8 mouse cellular contexts compared by ENCODE assay signal in the genomic region with DNA sequence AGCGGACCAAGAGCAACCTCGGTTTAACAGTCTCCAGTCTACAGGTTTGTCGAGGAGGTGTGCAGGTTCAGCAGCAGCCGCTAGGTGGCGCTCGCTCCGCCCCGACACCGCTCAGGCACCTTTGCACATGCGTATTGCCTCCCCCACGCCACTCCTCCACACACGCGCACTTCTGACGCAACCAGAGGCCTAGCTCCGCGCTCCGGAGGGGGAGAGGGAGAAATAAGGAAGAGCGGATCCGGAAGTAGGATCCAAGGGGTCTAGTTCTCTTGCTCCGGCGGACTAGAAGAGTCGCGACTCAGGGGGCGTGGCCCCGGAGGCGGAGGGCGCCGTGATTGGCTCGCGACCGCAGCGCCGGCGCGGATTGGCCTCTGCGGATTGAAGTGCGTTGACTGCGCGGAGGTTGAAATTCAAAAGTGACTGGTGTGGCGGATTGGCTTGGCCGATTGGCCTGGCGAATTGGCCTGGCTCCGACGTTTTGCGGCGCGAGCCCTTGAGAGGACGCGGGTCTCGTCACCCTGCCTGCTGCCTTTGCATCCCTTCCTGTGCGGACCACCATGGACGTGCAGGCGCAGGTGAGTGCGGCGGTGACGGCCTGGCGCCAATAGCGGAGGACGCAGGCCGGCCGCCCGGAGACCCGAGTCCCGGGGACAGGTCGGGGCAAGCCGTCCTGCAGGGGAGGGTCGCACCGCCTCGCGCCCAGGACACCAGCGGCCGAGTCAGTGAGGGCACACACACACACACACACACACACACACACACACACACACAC. TPM values are rescaled to one million over a fixed set of nuclear protein-coding genes. Genes with fewer than 3 reads are reported as not detected.
DNase-seq lines count a peak whose midpoint lies in the region; ATAC-seq lines count a peak whose summit lies in the region.

A gene (plus strand): TSS at position 381 of the 772 bp plus-strand sequence.

- peaks cover 14% of the 10 kb centered on the region for H3K36me3 ChIP-seq in heart, embryonic 10.5 days
- peaks cover 14% of the 10 kb centered on the region for H3K36me3 ChIP-seq in kidney, embryonic 15.5 days

- H3K4me3 ChIP-seq in heart, embryonic 10.5 days = peak within 1 kb of the TSS; percentile 81
- peak within 1 kb of the TSS; percentile 81 for H3K4me3 ChIP-seq in kidney, embryonic 15.5 days (replicated peaks)

- DNase-seq in B cell, adult 2 months = peak; percentile 99
- DNase-seq in brain, adult 2 months (ENCODE audit: low read depth, low spot score) = peak; percentile 99
- DNase-seq in heart, embryonic 10.5 days (ENCODE audit: low spot score) = peak; percentile 100
- peak; percentile 98 for DNase-seq in liver
- DNase-seq in spleen, postnatal 4 days (ENCODE audit: low spot score in 2 of 2) = peak; percentile 99 to 100

- peak; percentile 97 for ATAC-seq in erythroblast, adult 5-6 weeks (replicated peaks; ENCODE audit: low FRiP score, poor library complexity, severe bottlenecking)
- peak; percentile 99 for ATAC-seq in kidney, embryonic 15.5 days (replicated peaks; ENCODE audit: low FRiP score)
- ATAC-seq in monocyte, adult 5-6 weeks (replicated peaks; ENCODE audit: insufficient number of reproducible peaks, low FRiP score, low TSS enrichment, poor library complexity, severe bottlenecking) = peak; percentile 99

- H3K27ac ChIP-seq in heart, embryonic 10.5 days = peak within 1 kb of the TSS; percentile 91
- peak within 1 kb of the TSS; percentile 85 for H3K27ac ChIP-seq in kidney, embryonic 15.5 days

- H3K9me3 ChIP-seq in heart, embryonic 10.5 days = no peaks in the 10 kb centered on the region
- no peaks in the 10 kb centered on the region for H3K9me3 ChIP-seq in kidney, embryonic 15.5 days (replicated peaks)

- WGBS in heart, embryonic 10.5 days = under 1% methylated on average over 66 of the region's 72 CpGs
- WGBS in kidney, embryonic 15.5 days = under 1% methylated on average over 72 of the region's 72 CpGs

- H3K9ac ChIP-seq in kidney, embryonic 15.5 days = peak within 1 kb of the TSS; percentile 64

- peak within 1 kb of the TSS; percentile 64 for H3K4me2 ChIP-seq in kidney, embryonic 15.5 days

- H3K27me3 ChIP-seq in heart, embryonic 10.5 days (ENCODE audit: insufficient read depth, poor library complexity, severe bottlenecking) = no peaks in the 10 kb centered on the region
- no peaks in the 10 kb centered on the region for H3K27me3 ChIP-seq in kidney, embryonic 15.5 days

- H3K4me1 ChIP-seq in heart, embryonic 10.5 days = peaks cover 7% of the 10 kb centered on the region; the same call in 1 of the 2 replicates
- peaks cover 15% of the 10 kb centered on the region for H3K4me1 ChIP-seq in kidney, embryonic 15.5 days

RNA-seq across cellular contexts. Expression of the gene that starts here (rescaled TPM):
- 3.3 and 5.6 TPM in 2 replicates for total RNA-seq in erythroblast, adult 5-6 weeks (2015; ENCODE audit: low replicate concordance)
- 18.9 and 30.1 TPM in 2 replicates for total RNA-seq in erythroblast, adult 5-6 weeks (2017; ENCODE audit: low replicate concordance)
- polyA plus RNA-seq in heart, embryonic 10.5 days (2016; fragmentation: Nextera tagmentation; extraction: Ambion mirVana) = 6.7 and 8.3 TPM in 2 replicates
- 9.0 and 9.3 TPM in 2 replicates for polyA plus RNA-seq in kidney, embryonic 15.5 days (2015; fragmentation: Nextera tagmentation; extraction: Ambion mirVana)
- total RNA-seq in monocyte, adult 5-6 weeks (2017) = 1.5 to 3.2 TPM (median 2.3 TPM) in 3 replicates

Comparison
In these comparisons a context has a peak if more than half of its experiments do, and no peak if none do; other contexts are left out.
1. Peak in every context shown above with its lines: DNase-seq, ATAC-seq, H3K4me3 ChIP-seq and H3K27ac ChIP-seq.